Mouse (Mus musculus): ENCODE data around the gene Vmn2r83.

The Vmn2r83 gene

GRCm38 (mm10) chr10:79537781-79538180, 69.2 kb downstream of the Vmn2r83 start:
- DNase-seq (ENCODE audit: low read depth, low spot score): no peak

- no peak for DNase-seq (ENCODE audit: low read depth, low spot score)
Observed at GRCm38 (mm10) chr10:79538323-79538722, 69.8 kb downstream of the Vmn2r83 start.

GRCm38 (mm10) chr10:79538873-79539272, 70.3 kb downstream of the Vmn2r83 start:
- DNase-seq (ENCODE audit: low read depth, low spot score): no peak

GRCm38 (mm10) chr10:79539701-79540495, 71.4 kb downstream of the Vmn2r83 start:
- DNase-seq (ENCODE audit: low read depth, low spot score): no peak

- no peak for DNase-seq (ENCODE audit: low read depth, low spot score)
Observed at GRCm38 (mm10) chr10:79540746-79541145, 72.2 kb downstream of the Vmn2r83 start.

- no peak for DNase-seq (ENCODE audit: low read depth, low spot score)
Observed at GRCm38 (mm10) chr10:79541522-79541921, 73.0 kb downstream of the Vmn2r83 start.

GRCm38 (mm10) chr10:79542171-79542570, 73.6 kb downstream of the Vmn2r83 start:
- no peak for DNase-seq (ENCODE audit: low read depth, low spot score)
